Mouse (Mus musculus) intestine, embryonic 15.5 days (tissue): Measurements from ENCODE around the gene Cpn1. TPM values are rescaled to one million over a fixed set of nuclear protein-coding genes. Genes with fewer than 3 reads are reported as not detected.

Source experiments
- ATAC-seq: fragments of 200-750 bp; cut with Nextera tagmentation; 2 replicates; pipeline ENCODE4 v1.8.0; 2017; ENCODE audit warnings: moderate TSS enrichment, moderate library complexity
- H3K27ac ChIP-seq: fragments of 300-500 bp; sonication (generic); 2 replicates; pipeline ENCODE4 v1.5.1; 2015; ENCODE audit warnings: mild to moderate bottlenecking, inconsistent platforms
- H3K27me3 ChIP-seq: fragments of 300-500 bp; sonication (generic); replicated peaks from 2 replicates; pipeline ENCODE4 v1.6.1; 2015; ENCODE audit warnings: inconsistent platforms
- H3K36me3 ChIP-seq: fragments of 300-500 bp; sonication (generic); 2 replicates; pipeline ENCODE4 v1.6.1; 2015; ENCODE audit warnings: inconsistent platforms
- H3K4me1 ChIP-seq: fragments of 300-500 bp; sonication (generic); replicated peaks from 2 replicates; pipeline ENCODE4 v1.6.1; 2015; ENCODE audit warnings: inconsistent platforms
- H3K4me2 ChIP-seq: fragments of 300-500 bp; sonication (generic); replicated peaks from 2 replicates; pipeline ENCODE4 v1.6.1; 2015; ENCODE audit warnings: mild to moderate bottlenecking, inconsistent platforms
- H3K4me3 ChIP-seq: fragments of 300-500 bp; sonication (generic); replicated peaks from 2 replicates; pipeline ENCODE4 v1.5.1; 2015; ENCODE audit warnings: inconsistent platforms
- H3K9ac ChIP-seq: fragments of 300-500 bp; sonication (generic); 2 replicates; pipeline ENCODE4 v1.6.1; 2015; ENCODE audit warnings: inconsistent platforms
- H3K9me3 ChIP-seq: fragments of 300-500 bp; sonication (generic); 2 replicates; pipeline ENCODE4 v1.6.1; 2016; ENCODE audit warnings: inconsistent platforms
- WGBS: fragments of 180-500 bp; shearing (Covaris S2); methylation state at CpG from one replicate; pipeline ENCODE4 v1.1.7; 2015; 5-methylcytosine and 5-hydroxymethylcytosine counted together
- polyA plus RNA-seq: library from polyadenylated mRNA; unstranded; fragments of >200 nt; fragmentation: Nextera tagmentation; extraction: Ambion mirVana; gene quantifications from 2 replicates; pipeline ENCODE4 v1.2.1, GENCODE M21; 2015

Cpn1 gene
- polyA plus RNA-seq, 1 experiment from 2014 or later, result 21.4 TPM

- no peak overlapping the region for H3K4me3 ChIP-seq
- no peak overlapping the region for H3K9ac ChIP-seq
- 68% methylated on average over 12 of the region's 12 CpGs for WGBS
- no peak for ATAC-seq
- no peaks in the 10 kb centered on the region for H3K27me3 ChIP-seq
- no peaks in the 10 kb centered on the region; the same call in 1 of the 2 replicates for H3K4me1 ChIP-seq
- no peaks in the 10 kb centered on the region for H3K36me3 ChIP-seq
- no peak overlapping the region for H3K4me2 ChIP-seq
- no peaks in the 10 kb centered on the region for H3K9me3 ChIP-seq
- no peak overlapping the region for H3K27ac ChIP-seq
Observed at GRCm38 (mm10) chr19:44007186-44007585, 20.8 kb upstream of the Cpn1 start.

- 59% methylated on average over 4 of the region's 4 CpGs for WGBS
- no peaks in the 10 kb centered on the region for H3K36me3 ChIP-seq
- H3K4me3 ChIP-seq, result no peak overlapping the region
- no peak overlapping the region for H3K4me2 ChIP-seq
- H3K27ac ChIP-seq, result no peak overlapping the region
- H3K27me3 ChIP-seq, result no peaks in the 10 kb centered on the region
- no peak overlapping the region for H3K9ac ChIP-seq
- H3K4me1 ChIP-seq, result no peaks in the 10 kb centered on the region; the same call in 1 of the 2 replicates
- no peak for ATAC-seq
- H3K9me3 ChIP-seq, result no peaks in the 10 kb centered on the region
Observed at GRCm38 (mm10) chr19:44005025-44005424, 18.7 kb upstream of the Cpn1 start.

GRCm38 (mm10) chr19:44004261-44004660 is 17.9 kb upstream of the Cpn1 start:
- Histone ChIP-seq H3K9ac (no peak overlapping the region), H3K4me2 (no peak overlapping the region), H3K4me1 (no peaks in the 10 kb centered on the region; the same call in 1 of the 2 replicates), H3K36me3 (no peaks in the 10 kb centered on the region), H3K27me3 (no peaks in the 10 kb centered on the region), H3K4me3 (no peak overlapping the region), H3K27ac (no peak overlapping the region), H3K9me3 (no peaks in the 10 kb centered on the region)
- no peak for ATAC-seq
- WGBS, result 96% methylated on average over 2 of the region's 2 CpGs

- no peaks in the 10 kb centered on the region for H3K4me1 ChIP-seq
- 86% methylated on average over 5 of the region's 5 CpGs for WGBS
- no peak for ATAC-seq
- no peak overlapping the region for H3K27ac ChIP-seq
- H3K4me2 ChIP-seq, result no peak overlapping the region
- H3K36me3 ChIP-seq, result no peaks in the 10 kb centered on the region
- no peak overlapping the region for H3K9ac ChIP-seq
- no peaks in the 10 kb centered on the region for H3K27me3 ChIP-seq
- no peak overlapping the region for H3K4me3 ChIP-seq
- no peaks in the 10 kb centered on the region for H3K9me3 ChIP-seq
Observed at GRCm38 (mm10) chr19:44000720-44001119, 14.4 kb upstream of the Cpn1 start.

GRCm38 (mm10) chr19:44000061-44000460 is 13.7 kb upstream of the Cpn1 start:
- Histone ChIP-seq H3K4me3 (no peak overlapping the region), H3K27me3 (no peaks in the 10 kb centered on the region), H3K4me2 (no peak overlapping the region), H3K9ac (no peak overlapping the region), H3K9me3 (no peaks in the 10 kb centered on the region), H3K4me1 (no peaks in the 10 kb centered on the region), H3K27ac (no peak overlapping the region), H3K36me3 (no peaks in the 10 kb centered on the region)
- WGBS, result 60% methylated on average over 1 of the region's 1 CpGs
- no peak for ATAC-seq

GRCm38 (mm10) chr19:43998802-43999527 is 12.6 kb upstream of the Cpn1 start:
- H3K4me3 ChIP-seq, result no peak overlapping the region
- peak; percentile 71 for ATAC-seq
- no peaks in the 10 kb centered on the region for H3K9me3 ChIP-seq
- H3K27ac ChIP-seq, result 0 out of 2 replicates have a peak overlapping the region, but pooled peaks have one; percentile 13
- no peaks in the 10 kb centered on the region for H3K4me1 ChIP-seq
- no peak overlapping the region for H3K9ac ChIP-seq
- H3K4me2 ChIP-seq, result no peak overlapping the region
- H3K27me3 ChIP-seq, result no peaks in the 10 kb centered on the region
- no peaks in the 10 kb centered on the region for H3K36me3 ChIP-seq
- WGBS, result 71% methylated on average over 11 of the region's 11 CpGs

GRCm38 (mm10) chr19:43998101-43998500 is 11.7 kb upstream of the Cpn1 start:
- Histone ChIP-seq H3K4me1 (no peaks in the 10 kb centered on the region), H3K4me3 (no peak overlapping the region), H3K27ac (no peak overlapping the region), H3K9me3 (no peaks in the 10 kb centered on the region), H3K36me3 (no peaks in the 10 kb centered on the region), H3K9ac (no peak overlapping the region), H3K4me2 (no peak overlapping the region), H3K27me3 (no peaks in the 10 kb centered on the region)
- no peak for ATAC-seq
- 78% methylated on average over 10 of the region's 10 CpGs for WGBS

GRCm38 (mm10) chr19:43995427-43995826 is 9.1 kb upstream of the Cpn1 start:
- no peaks in the 10 kb centered on the region for H3K9me3 ChIP-seq
- no peak for ATAC-seq
- no peaks in the 10 kb centered on the region for H3K4me1 ChIP-seq
- no peaks in the 10 kb centered on the region for H3K36me3 ChIP-seq
- no peaks in the 10 kb centered on the region for H3K27me3 ChIP-seq
- H3K9ac ChIP-seq, result no peak overlapping the region
- H3K4me2 ChIP-seq, result no peak overlapping the region
- WGBS, result 77% methylated on average over 7 of the region's 7 CpGs
- no peak overlapping the region for H3K27ac ChIP-seq
- no peak overlapping the region for H3K4me3 ChIP-seq

- Histone ChIP-seq H3K9ac (no peak overlapping the region), H3K27me3 (no peaks in the 10 kb centered on the region), H3K27ac (no peak overlapping the region), H3K4me3 (no peak overlapping the region), H3K4me1 (no peaks in the 10 kb centered on the region), H3K4me2 (no peak overlapping the region), H3K36me3 (no peaks in the 10 kb centered on the region), H3K9me3 (no peaks in the 10 kb centered on the region)
- ATAC-seq, result no peak
- WGBS, result 60% methylated on average over 4 of the region's 4 CpGs
Observed at GRCm38 (mm10) chr19:43992464-43992863, 6.1 kb upstream of the Cpn1 start.

GRCm38 (mm10) chr19:43990362-43990761 is 4.0 kb upstream of the Cpn1 start:
- H3K4me1 ChIP-seq, result no peaks in the 10 kb centered on the region
- no peaks in the 10 kb centered on the region for H3K9me3 ChIP-seq
- no peak overlapping the region for H3K9ac ChIP-seq
- no peaks in the 10 kb centered on the region for H3K36me3 ChIP-seq
- H3K27ac ChIP-seq, result no peak overlapping the region
- ATAC-seq, result no peak
- H3K27me3 ChIP-seq, result no peaks in the 10 kb centered on the region
- no peak overlapping the region for H3K4me2 ChIP-seq
- 78% methylated on average over 8 of the region's 8 CpGs for WGBS
- H3K4me3 ChIP-seq, result no peak overlapping the region

- H3K27ac ChIP-seq, result no peak overlapping the region
- no peak for ATAC-seq
- H3K4me1 ChIP-seq, result no peaks in the 10 kb centered on the region
- H3K4me3 ChIP-seq, result no peak overlapping the region
- WGBS, result 86% methylated on average over 5 of the region's 5 CpGs
- H3K9ac ChIP-seq, result no peak overlapping the region
- no peak overlapping the region for H3K4me2 ChIP-seq
- no peaks in the 10 kb centered on the region for H3K9me3 ChIP-seq
- H3K27me3 ChIP-seq, result no peaks in the 10 kb centered on the region
- H3K36me3 ChIP-seq, result no peaks in the 10 kb centered on the region
Observed at GRCm38 (mm10) chr19:43981992-43982391, 4.4 kb downstream of the Cpn1 start.

- no peak overlapping the region for H3K9ac ChIP-seq
- WGBS, result 94% methylated on average over 17 of the region's 17 CpGs
- H3K27ac ChIP-seq, result no peak overlapping the region
- H3K4me2 ChIP-seq, result no peak overlapping the region
- ATAC-seq, result no peak
- H3K4me1 ChIP-seq, result 0 out of 2 replicates have a peak, but pooled peaks cover 3% of the 10 kb centered on the region
- H3K36me3 ChIP-seq, result no peaks in the 10 kb centered on the region
- no peak overlapping the region for H3K4me3 ChIP-seq
- H3K9me3 ChIP-seq, result no peaks in the 10 kb centered on the region
- H3K27me3 ChIP-seq, result no peaks in the 10 kb centered on the region
Observed at GRCm38 (mm10) chr19:43980711-43981110, 5.6 kb downstream of the Cpn1 start.

GRCm38 (mm10) chr19:43977799-43978198 is 8.6 kb downstream of the Cpn1 start:
- H3K27me3 ChIP-seq, result no peaks in the 10 kb centered on the region
- no peak for ATAC-seq

More at GRCm38 (mm10) chr19:43977799-43978198, 8.6 kb downstream of the Cpn1 start:
- H3K9ac ChIP-seq, result no peak overlapping the region
- H3K36me3 ChIP-seq, result no peaks in the 10 kb centered on the region
- H3K9me3 ChIP-seq, result no peaks in the 10 kb centered on the region
- no peak overlapping the region for H3K4me3 ChIP-seq
- 0 out of 2 replicates have a peak, but pooled peaks cover 3% of the 10 kb centered on the region for H3K4me1 ChIP-seq
- no peak overlapping the region for H3K4me2 ChIP-seq
- 84% methylated on average over 3 of the region's 3 CpGs for WGBS
- H3K27ac ChIP-seq, result no peak overlapping the region
